Mouse (Mus musculus) CH12.LX (cell line): Measurements from ENCODE around the gene Sfxn3. TPM values are rescaled to one million over a fixed set of nuclear protein-coding genes. Genes with fewer than 3 reads are reported as not detected.

Source experiments
- DNase-seq: peaks from one replicate; pipeline ENCODE4 v3.0.0-alpha.2; 2013; ENCODE audit errors: extremely low read depth
- H3K27ac ChIP-seq: 2 replicates; pipeline ENCODE4 v1.5.1; 2012; ENCODE audit warnings: low read depth, mild to moderate bottlenecking, control low read depth, moderate library complexity; ENCODE audit not compliant: insufficient read depth
- H3K27me3 ChIP-seq: replicated peaks from 2 replicates; pipeline ENCODE3; 2012; ENCODE audit warnings: inconsistent platforms
- H3K36me3 ChIP-seq, 2 experiments: replicated peaks in 1 of 2; 2 replicates each; pipeline versions ENCODE3 to v1.6.1; 2012; ENCODE audit warnings: inconsistent platforms in 1 of 2, low read length in 1 of 2, mild to moderate bottlenecking in 1 of 2, mixed read lengths in 1 of 2, moderate library complexity in 1 of 2; ENCODE audit not compliant: control insufficient read depth in 1 of 2, insufficient read depth in 1 of 2
- H3K4me1 ChIP-seq, 2 experiments: 2 replicates each; pipeline ENCODE4 v1.6.1; 2012; ENCODE audit warnings: inconsistent platforms in 1 of 2, moderate library complexity in 1 of 2; ENCODE audit not compliant: insufficient read depth in 2 of 2, control insufficient read depth in 1 of 2
- H3K4me2 ChIP-seq: 2 replicates; pipeline ENCODE4 v1.6.1; 2012; ENCODE audit warnings: low read depth, mild to moderate bottlenecking, control low read depth; ENCODE audit not compliant: poor library complexity, insufficient read depth, severe bottlenecking
- H3K4me3 ChIP-seq, 3 experiments: fragments of 150-350 bp in 1 of 3; sonication (generic) in 1 of 3; replicated peaks in 1 of 3; 2 replicates each; pipeline versions ENCODE3 to v1.5.1; 2011 to 2012; ENCODE audit warnings: low read depth in 2 of 3, low read length in 2 of 3, mild to moderate bottlenecking in 2 of 3, moderate library complexity in 2 of 3, control low read depth in 1 of 3, improper control_type of control experiment in 1 of 3, inconsistent platforms in 1 of 3, mixed read lengths in 1 of 3; ENCODE audit not compliant: poor library complexity in 1 of 3
- H3K79me2 ChIP-seq: replicated peaks from 2 replicates; pipeline ENCODE4 v1.6.1; 2012; ENCODE audit warnings: mild to moderate bottlenecking, moderate library complexity; ENCODE audit not compliant: control insufficient read depth, poor library complexity, insufficient read depth, severe bottlenecking; ENCODE audit errors: extremely low read depth
- H3K9ac ChIP-seq: 2 replicates; pipeline ENCODE4 v1.6.1; 2012; ENCODE audit warnings: low read depth, mild to moderate bottlenecking, control low read depth, moderate library complexity; ENCODE audit not compliant: insufficient read depth
- H3K9me3 ChIP-seq: replicated peaks from 2 replicates; pipeline ENCODE3; 2012; ENCODE audit warnings: low read length, inconsistent platforms, mixed read lengths
- BHLHE40 ChIP-seq: IDR thresholded peaks from 2 replicates; pipeline ENCODE4 v1.6.1; 2011; ENCODE audit warnings: mild to moderate bottlenecking, low read depth, low read length, improper control_type of control experiment
- CHD2 ChIP-seq: IDR thresholded peaks from 2 replicates; pipeline ENCODE4 v1.6.1; 2011; ENCODE audit warnings: low read length, improper control_type of control experiment
- GABPA ChIP-seq: IDR thresholded peaks from 2 replicates; pipeline ENCODE4 v1.6.1; 2012; ENCODE audit warnings: low read depth, low read length, improper control_type of control experiment, inconsistent platforms; ENCODE audit not compliant: insufficient replicate concordance
- HCFC1 ChIP-seq: IDR thresholded peaks from 2 replicates; pipeline ENCODE4 v1.6.1; 2012; ENCODE audit warnings: low read depth, mild to moderate bottlenecking, inconsistent platforms, low read length, improper control_type of control experiment
- IRF4 ChIP-seq: IDR thresholded peaks from 2 replicates; pipeline ENCODE4 v1.6.1; 2014; ENCODE audit warnings: low read depth, mild to moderate bottlenecking, inconsistent platforms, low read length, improper control_type of control experiment
- JUN ChIP-seq: IDR thresholded peaks from 2 replicates; pipeline ENCODE4 v1.6.1; 2011; ENCODE audit warnings: low read depth, mild to moderate bottlenecking, low read length, improper control_type of control experiment, moderate library complexity; ENCODE audit not compliant: insufficient read depth
- JUND ChIP-seq: conservative IDR thresholded peaks from 2 replicates; pipeline ENCODE4 v1.6.1; 2011; ENCODE audit warnings: low read depth, low read length, improper control_type of control experiment
- KAT2A ChIP-seq: IDR thresholded peaks from 2 replicates; pipeline ENCODE4 v1.6.1; 2012; ENCODE audit warnings: low read length, improper control_type of control experiment, inconsistent platforms; ENCODE audit not compliant: insufficient replicate concordance
- MAFK ChIP-seq: IDR thresholded peaks from 2 replicates; pipeline ENCODE4 v1.6.1; 2011; ENCODE audit warnings: low read length, improper control_type of control experiment; ENCODE audit not compliant: insufficient replicate concordance
- MAX ChIP-seq: IDR thresholded peaks from 2 replicates; pipeline ENCODE4 v1.6.1; 2011; ENCODE audit warnings: low read length, improper control_type of control experiment
- MAZ ChIP-seq: IDR thresholded peaks from 2 replicates; pipeline ENCODE4 v1.6.1; 2012; ENCODE audit warnings: low read depth, mild to moderate bottlenecking, inconsistent platforms, low read length, improper control_type of control experiment, moderate library complexity
- MEF2A ChIP-seq: IDR thresholded peaks from 2 replicates; pipeline ENCODE4 v1.6.1; 2014; ENCODE audit warnings: low read depth, mild to moderate bottlenecking, inconsistent platforms, low read length, improper control_type of control experiment, borderline replicate concordance
- MXI1 ChIP-seq: IDR thresholded peaks from 2 replicates; pipeline ENCODE4 v1.6.1; 2011; ENCODE audit warnings: mild to moderate bottlenecking, low read depth, low read length, improper control_type of control experiment
- MYC ChIP-seq: IDR thresholded peaks from 2 replicates; pipeline ENCODE4 v1.6.1; 2011; ENCODE audit warnings: low read depth, mild to moderate bottlenecking, improper control_type of control experiment, low read length
- NRF1 ChIP-seq: IDR thresholded peaks from 2 replicates; pipeline ENCODE4 v1.6.1; 2014; ENCODE audit warnings: low read depth, mild to moderate bottlenecking, inconsistent platforms, low read length, improper control_type of control experiment, moderate library complexity
- POLR2A ChIP-seq: IDR thresholded peaks from 2 replicates; pipeline ENCODE4 v1.6.1; 2011; ENCODE audit warnings: low read depth, mild to moderate bottlenecking, improper control_type of control experiment, low read length
- POLR2AphosphoS2 ChIP-seq: IDR thresholded peaks from 2 replicates; pipeline ENCODE4 v1.6.1; 2011; ENCODE audit warnings: low read depth, low read length, improper control_type of control experiment
- SIN3A ChIP-seq: IDR thresholded peaks from 2 replicates; pipeline ENCODE4 v1.6.1; 2012; ENCODE audit warnings: low read length, improper control_type of control experiment, inconsistent platforms
- SMC3 ChIP-seq: IDR thresholded peaks from 2 replicates; pipeline ENCODE4 v1.6.1; 2011; ENCODE audit warnings: low read depth, low read length, improper control_type of control experiment
- TCF12 ChIP-seq: IDR thresholded peaks from 2 replicates; pipeline ENCODE4 v1.6.1; 2014; ENCODE audit warnings: low read depth, mild to moderate bottlenecking, inconsistent platforms, low read length, improper control_type of control experiment
- USF1 ChIP-seq: IDR thresholded peaks from 2 replicates; pipeline ENCODE4 v1.6.1; 2014; ENCODE audit warnings: low read depth, mild to moderate bottlenecking, inconsistent platforms, low read length, improper control_type of control experiment
- USF2 ChIP-seq: conservative IDR thresholded peaks from 2 replicates; pipeline ENCODE4 v1.6.1; 2011; ENCODE audit warnings: low read depth, low read length, improper control_type of control experiment
- ZMIZ1 ChIP-seq: IDR thresholded peaks from 2 replicates; pipeline ENCODE4 v1.6.1; 2012; ENCODE audit warnings: low read depth, mild to moderate bottlenecking, inconsistent platforms, low read length, improper control_type of control experiment
- dilution Hi-C: fragments of 300-500 bp; cut with MboI; formaldehyde crosslinking; loops from 2 replicates; pipeline ENCODE4 v1.14.3; 2020; ENCODE audit warnings: low sequenced_read_pairs; ENCODE audit not compliant: extremely low pct_unique_long_range_greater_than_20kb, extremely low pct_ligation_motif_present
- in situ Hi-C: fragments of 300-500 bp; cut with MboI; formaldehyde crosslinking; loops from 3 replicates; pipeline ENCODE4 v1.14.3; 2019; ENCODE audit warnings: low sequenced_read_pairs, low pct_ligation_motif_present, low pct_unique_long_range_greater_than_20kb, mixed read lengths
- polyA plus RNA-seq: library from polyadenylated mRNA; unstranded; fragments of >175 nt; gene quantifications from 2 replicates; pipeline ENCODE4 v1.2.1, GENCODE M21; 2012; ENCODE audit warnings: low read depth; ENCODE audit not compliant: insufficient read length
- total RNA-seq, 2 experiments: library from RNA; depleted of rRNA; stranded (reverse); fragments of 300-350 nt in 1 of 2; fragments of >200 nt in 1 of 2; gene quantifications; 2 replicates each; pipeline ENCODE4 v1.2.3; 2012 to 2014

Sfxn3 gene
- total and polyA plus RNA-seq, 3 experiments = 1.4 to 4.2 (median 3.6) TPM

DNA sequence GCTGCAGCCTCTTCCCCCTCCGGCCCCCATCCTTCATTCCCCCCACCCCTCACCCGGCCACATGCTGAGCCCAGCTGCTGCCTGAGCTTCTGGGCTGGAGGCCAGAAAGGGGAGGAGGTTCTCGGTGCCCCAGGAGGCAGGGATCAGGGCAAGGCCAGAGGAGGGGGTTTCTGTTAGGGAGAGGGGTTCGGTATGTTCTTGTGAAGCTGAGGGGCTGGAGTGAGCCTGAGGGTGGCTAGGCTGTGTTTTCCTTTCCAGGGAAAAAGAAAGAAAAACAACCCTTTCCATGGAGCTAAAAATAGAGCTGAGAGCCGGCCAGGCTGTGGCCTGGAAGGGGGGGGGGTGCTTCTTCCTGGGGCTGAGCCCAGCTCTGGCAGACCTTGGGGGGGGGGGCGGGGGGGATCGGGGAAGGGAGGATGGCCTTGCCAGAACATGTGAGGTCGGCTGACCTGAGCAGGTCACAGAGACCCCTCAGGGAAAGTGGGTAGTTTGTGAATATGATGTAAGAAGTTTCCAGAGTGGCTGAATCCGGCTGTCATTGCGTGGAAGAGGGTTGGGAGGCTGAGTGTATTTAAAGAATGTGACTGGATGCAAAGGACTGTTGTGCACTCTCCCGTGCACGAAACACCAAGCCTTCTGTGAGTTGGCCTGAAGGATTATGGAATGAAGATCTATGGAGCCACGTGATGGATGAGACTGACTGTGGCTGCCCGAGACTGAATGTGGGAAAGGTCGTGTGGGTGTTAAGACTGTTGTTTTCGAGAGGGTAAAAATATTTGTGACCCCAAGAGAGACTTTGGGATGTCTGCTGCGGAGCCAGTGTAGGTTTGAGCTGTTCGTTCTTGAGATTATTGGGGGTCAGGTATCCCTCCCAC is 30.7 kb upstream of the Sfxn3 start:
- Histone ChIP-seq H3K4me1 (peaks cover 23 to 43% of the 10 kb centered on the region in 2 experiments), H3K4me3 (peak overlapping the region in 2 of 3 experiments; percentile 32 to 45), H3K36me3 (peaks cover 5 to 17% of the 10 kb centered on the region in 2 experiments), H3K4me2 (peak overlapping the region; percentile 77)
- no peak for DNase-seq
- dilution Hi-C loops = no loop called here
- TF ChIP-seq MYC (peak; percentile 2; the same call in 1 of the 2 replicates), IRF4 (peak; percentile 28; the same call in 1 of the 2 replicates), ZMIZ1 (no peak), MEF2A (peak; percentile 60; the same call in 1 of the 2 replicates), BHLHE40 (peak; percentile 50; the same call in 1 of the 2 replicates), CHD2 (no peak), SIN3A (no peak; the same call in none of the 2 replicates), MAZ (peak; percentile 72), HCFC1 (no peak), MXI1 (peak; percentile 58; the same call in 1 of the 2 replicates), USF2 (no peak; the same call in 1 of the 2 replicates), USF1 (peak; percentile 46; the same call in 1 of the 2 replicates), KAT2A (no peak), JUND (no peak), MAFK (no peak), JUN (no peak), GABPA (no peak), NRF1 (no peak), POLR2A (peak; percentile 13), MAX (peak; percentile 57; the same call in 1 of the 2 replicates), POLR2AphosphoS2 (no peak), TCF12 (no peak), SMC3 (no peak)
- TF ChIP-seq, all 38 proteins: peak for 9
- peaks cover 37% of the 10 kb centered on the region for H3K27me3 ChIP-seq
- no peaks in the 10 kb centered on the region for H3K9me3 ChIP-seq
- H3K79me2 ChIP-seq = peaks cover 5% of the 10 kb centered on the region; the same call in 1 of the 2 replicates
- H3K9ac ChIP-seq = peak overlapping the region; percentile 87
- peak overlapping the region; percentile 73 for H3K27ac ChIP-seq
- in situ Hi-C loops = no loop called here
